Mouse (Mus musculus) small intestine, adult 2 months (tissue): ENCODE data around the gene Cep112. TPM values are rescaled to one million over a fixed set of nuclear protein-coding genes. Genes with fewer than 3 reads are reported as not detected.

Experiments
- H3K27ac ChIP-seq: fragments of 200-500 bp; 2 replicates; pipeline ENCODE4 v1.5.1; 2012; ENCODE audit warnings: low read depth, low read length, control low read depth, inconsistent platforms; ENCODE audit not compliant: insufficient read depth
- H3K27me3 ChIP-seq: fragments of 200-500 bp; 2 replicates; pipeline ENCODE4 v1.6.1; 2012; ENCODE audit warnings: mild to moderate bottlenecking, moderate library complexity, low read length, inconsistent platforms; ENCODE audit not compliant: control insufficient read depth, insufficient read depth
- H3K36me3 ChIP-seq: fragments of 200-500 bp; 2 replicates; pipeline ENCODE4 v1.6.1; 2012; ENCODE audit warnings: mild to moderate bottlenecking, low read length, control low read depth, inconsistent platforms; ENCODE audit not compliant: control insufficient read depth, insufficient read depth
- H3K4me1 ChIP-seq: fragments of 200-500 bp; 2 replicates; pipeline ENCODE4 v1.6.1; 2012; ENCODE audit warnings: low read length, inconsistent platforms, mixed read lengths; ENCODE audit not compliant: control insufficient read depth, insufficient read depth, insufficient read length
- H3K4me3 ChIP-seq: fragments of 200-500 bp; 2 replicates; pipeline ENCODE4 v1.5.1; 2012; ENCODE audit warnings: low read depth, mild to moderate bottlenecking, control low read depth, inconsistent platforms, low read length, moderate library complexity
- CTCF ChIP-seq: fragments of 200-500 bp; IDR thresholded peaks from 2 replicates; pipeline ENCODE4 v1.5.1; 2012; ENCODE audit warnings: low read depth, mild to moderate bottlenecking, control low read depth, inconsistent platforms, low read length, moderate library complexity, mixed read lengths; ENCODE audit not compliant: insufficient replicate concordance, insufficient read length; ENCODE audit errors: extremely low read depth
- POLR2A ChIP-seq: fragments of 200-500 bp; IDR thresholded peaks from 2 replicates; pipeline ENCODE4 v1.6.1; 2012; ENCODE audit warnings: low read depth, mild to moderate bottlenecking, control low read depth, inconsistent platforms, low read length, moderate library complexity
- WGBS: fragments of 180-500 bp; shearing (Covaris S2); methylation state at CpG from one replicate; pipeline ENCODE4 v1.1.7; 2018; 5-methylcytosine and 5-hydroxymethylcytosine counted together
- polyA plus RNA-seq: library from polyadenylated mRNA; depleted of rRNA; stranded (reverse); fragments of >200 nt; gene quantifications from 2 replicates; pipeline ENCODE4 v1.2.3, GENCODE M21; 2012

Cep112 gene
- polyA plus RNA-seq, 1 experiment = 0.19 TPM

DNA sequence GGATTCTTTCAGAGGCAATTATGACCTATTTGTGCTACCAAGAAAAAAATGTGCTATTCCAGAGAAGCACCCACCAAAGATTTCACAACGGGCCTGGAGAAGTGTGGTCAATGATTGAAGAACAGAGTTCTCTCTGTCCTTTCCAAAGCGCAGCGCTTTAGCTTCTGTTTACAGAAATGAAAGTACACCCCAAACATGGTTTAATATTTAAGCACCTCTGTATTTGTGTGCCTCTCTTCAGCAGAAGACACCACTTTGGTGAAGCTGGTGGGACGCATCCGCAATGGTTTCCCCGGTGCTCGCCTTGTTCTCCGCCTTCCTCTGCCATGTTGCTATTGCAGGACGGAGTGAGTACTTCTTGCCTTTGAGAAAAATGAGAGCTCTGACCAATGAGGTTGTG is 29.9 kb upstream of the Cep112 start:
- 75% methylated on average over 9 of the region's 9 CpGs for WGBS
- Histone ChIP-seq H3K27me3 (no peaks in the 10 kb centered on the region), H3K36me3 (no peaks in the 10 kb centered on the region), H3K4me3 (no peak overlapping the region), H3K4me1 (peaks cover 5% of the 10 kb centered on the region; the same call in 1 of the 2 replicates), H3K27ac (no peak overlapping the region)
- TF ChIP-seq CTCF (no peak), POLR2A (no peak)

DNA sequence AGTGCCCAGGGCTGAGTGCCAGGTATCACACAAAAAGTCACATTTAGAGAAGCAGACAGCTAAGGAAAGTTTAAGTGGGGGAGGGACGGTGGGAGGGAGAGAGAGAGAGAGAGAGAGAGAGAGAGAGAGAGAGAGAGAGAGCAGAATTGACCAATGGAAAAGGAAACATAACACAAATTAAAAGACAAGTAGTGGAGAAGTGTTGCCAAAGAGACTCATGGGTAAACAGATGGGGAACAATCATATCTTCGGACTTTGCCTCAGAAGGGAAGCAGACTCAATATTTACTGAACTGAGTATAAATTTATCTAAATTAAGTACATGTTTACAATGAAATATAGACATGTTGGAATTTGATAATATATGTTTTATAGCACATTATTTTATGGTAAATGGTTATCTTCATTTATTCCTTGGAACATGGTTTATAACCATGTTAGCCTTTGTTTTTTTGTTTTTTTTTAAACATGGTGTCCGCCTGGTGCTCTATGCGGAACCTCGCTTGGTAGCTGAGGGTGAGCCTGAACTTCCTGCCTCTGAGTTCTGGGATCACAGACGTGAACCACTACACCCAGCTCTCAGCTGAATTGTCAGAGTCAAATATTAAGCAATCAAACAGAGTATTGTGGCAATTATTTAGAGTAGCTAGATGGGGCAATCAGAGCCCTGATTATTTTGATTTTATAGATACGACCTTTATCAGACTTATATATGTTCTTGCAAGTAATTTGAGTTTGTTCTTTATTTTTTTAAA is 28.7 kb upstream of the Cep112 start:
- Histone ChIP-seq H3K27me3 (no peaks in the 10 kb centered on the region), H3K36me3 (no peaks in the 10 kb centered on the region), H3K4me3 (no peak overlapping the region), H3K4me1 (peaks cover 5% of the 10 kb centered on the region; the same call in 1 of the 2 replicates), H3K27ac (no peak overlapping the region; the same call in 1 of the 2 replicates)
- TF ChIP-seq CTCF (no peak), POLR2A (no peak)
- 23% methylated on average over 7 of the region's 7 CpGs for WGBS

DNA sequence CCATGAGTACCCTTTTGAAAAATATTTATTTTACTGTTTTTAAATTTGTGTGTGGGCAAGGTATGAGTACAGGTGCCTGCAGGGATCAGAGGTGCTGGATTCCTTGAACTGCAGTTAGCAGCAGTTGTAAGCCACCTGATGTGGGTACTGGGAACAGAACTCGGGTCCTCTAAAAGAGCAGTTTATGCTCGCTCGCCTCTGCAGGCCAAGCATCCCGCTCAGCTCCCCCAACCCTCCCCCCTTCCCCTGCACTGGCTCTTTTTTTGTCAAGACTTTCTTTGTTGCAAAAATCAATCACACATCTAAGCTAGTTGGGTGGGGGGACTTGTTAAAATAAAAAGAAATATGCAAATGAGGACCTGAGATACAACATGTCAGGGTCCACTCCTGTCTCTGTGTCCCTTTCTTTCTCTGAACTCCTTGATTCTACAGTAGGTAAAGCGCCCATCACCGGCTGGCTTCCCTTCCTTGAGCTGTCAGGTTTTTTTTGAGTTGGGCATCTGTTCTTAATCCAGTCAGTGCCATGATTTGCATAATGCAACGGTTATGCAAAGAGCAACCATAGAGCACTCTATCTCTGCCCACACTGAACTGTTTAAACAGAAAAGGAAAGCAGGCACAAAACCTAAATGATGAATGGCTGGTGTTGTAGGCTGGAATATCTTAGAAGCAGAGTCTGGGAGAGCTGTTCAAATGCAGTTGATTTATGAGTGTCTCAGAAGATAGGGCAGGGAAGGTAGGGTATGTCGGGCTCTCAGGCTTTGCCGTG is 14.9 kb upstream of the Cep112 start:
- WGBS = 75% methylated on average over 8 of the region's 9 CpGs
- no peak overlapping the region for H3K27ac ChIP-seq

DNA sequence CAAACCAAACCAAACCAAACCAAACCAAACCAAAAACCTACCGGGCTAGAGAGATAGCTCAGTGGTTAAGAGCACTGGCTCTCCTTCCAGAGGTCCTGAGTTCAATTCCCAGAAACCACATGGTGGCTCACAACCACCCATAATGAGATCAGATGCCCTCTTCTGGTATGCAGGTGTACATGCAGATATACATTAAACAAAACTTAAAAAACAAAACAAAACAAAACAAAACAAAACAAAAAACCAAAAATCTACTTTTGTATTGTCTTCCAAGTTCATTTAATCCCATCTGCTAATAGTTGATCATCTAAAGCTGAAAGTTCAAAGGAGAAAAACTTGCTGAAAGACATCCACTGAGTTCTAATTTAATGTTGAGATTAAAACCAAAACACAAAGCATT is 8.6 kb upstream of the Cep112 start:
- Histone ChIP-seq H3K27ac (no peak overlapping the region), H3K4me1 (no peaks in the 10 kb centered on the region), H3K4me3 (no peak overlapping the region), H3K36me3 (no peaks in the 10 kb centered on the region), H3K27me3 (no peaks in the 10 kb centered on the region)
- TF ChIP-seq CTCF (no peak), POLR2A (no peak)
- WGBS = 90% methylated on average over 1 of the region's 1 CpGs

More for the DNA sequence above, 14.9 kb upstream of the Cep112 start:
- Histone ChIP-seq H3K4me1 (no peaks in the 10 kb centered on the region), H3K36me3 (no peaks in the 10 kb centered on the region), H3K27me3 (no peaks in the 10 kb centered on the region), H3K4me3 (no peak overlapping the region)
- no peak for TF ChIP-seq CTCF
- no peak for TF ChIP-seq POLR2A

DNA sequence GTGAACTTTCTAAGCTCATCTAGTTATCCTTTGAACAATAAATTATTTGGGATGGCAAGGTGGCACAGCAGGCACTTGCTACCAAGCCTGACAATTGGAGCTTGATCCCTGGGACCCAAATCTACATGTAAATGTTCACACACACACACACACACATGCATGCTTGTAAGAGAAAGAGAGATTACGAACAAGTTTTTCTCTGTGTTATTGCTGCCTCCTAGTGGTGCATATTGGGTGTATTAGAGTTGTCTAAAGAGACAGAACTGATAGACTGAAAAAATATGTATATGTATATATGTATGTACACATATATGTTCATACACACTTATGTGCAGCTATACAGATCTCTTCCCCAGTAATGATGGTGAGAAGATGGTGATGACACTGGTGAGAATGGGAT is 6.5 kb upstream of the Cep112 start:
- Histone ChIP-seq H3K27me3 (no peaks in the 10 kb centered on the region), H3K4me3 (no peak overlapping the region), H3K4me1 (no peaks in the 10 kb centered on the region), H3K27ac (no peak overlapping the region), H3K36me3 (no peaks in the 10 kb centered on the region)
- TF ChIP-seq POLR2A = no peak
- peak; percentile 19; the same call in 1 of the 2 replicates for TF ChIP-seq CTCF
- WGBS = 16% methylated on average over 1 of the region's 1 CpGs

DNA sequence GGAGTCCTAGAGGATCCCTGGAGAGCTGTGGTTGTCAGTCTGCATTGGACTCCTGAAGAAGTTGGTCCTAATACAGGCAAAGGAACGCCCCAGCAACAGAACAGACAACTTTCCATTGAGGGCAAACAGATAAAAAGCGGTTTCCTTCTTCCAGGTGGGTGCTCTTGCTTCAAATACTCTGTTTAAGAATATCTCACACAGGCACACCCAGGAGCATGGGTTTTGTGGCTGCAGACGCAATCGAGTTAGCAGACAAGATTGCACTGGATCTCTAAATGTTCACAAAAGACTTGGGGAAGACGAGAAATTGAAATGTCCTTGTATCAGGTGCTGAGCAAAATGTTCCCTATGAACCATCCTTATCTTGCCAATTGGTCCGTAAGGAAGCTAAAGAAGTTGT is 5.8 kb upstream of the Cep112 start:
- WGBS = 69% methylated on average over 6 of the region's 6 CpGs
- no peaks in the 10 kb centered on the region for H3K36me3 ChIP-seq
- TF ChIP-seq CTCF (no peak), POLR2A (no peak)
- no peaks in the 10 kb centered on the region for H3K4me1 ChIP-seq
- no peaks in the 10 kb centered on the region for H3K27me3 ChIP-seq
- no peak overlapping the region for H3K27ac ChIP-seq
- no peak overlapping the region for H3K4me3 ChIP-seq

DNA sequence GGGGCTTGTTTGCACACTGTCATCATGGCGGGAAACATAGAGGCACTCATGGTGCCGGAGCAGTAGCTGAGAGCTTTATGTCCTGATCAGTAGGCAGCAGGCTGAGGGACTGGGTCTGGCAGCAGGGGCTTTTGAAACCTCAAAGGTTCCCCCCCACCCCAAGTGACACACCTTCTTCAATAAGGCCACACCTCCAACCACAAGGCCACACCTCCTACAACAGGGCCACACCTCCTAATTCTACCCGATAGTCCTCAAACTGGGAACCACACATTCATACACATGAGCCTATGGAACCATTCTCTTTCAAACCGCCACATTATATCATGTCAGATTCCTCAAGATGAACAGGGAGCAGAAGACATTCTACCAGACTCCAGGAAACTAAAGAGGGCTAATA is 4.2 kb upstream of the Cep112 start:
- 45% methylated on average over 4 of the region's 4 CpGs for WGBS
- no peak overlapping the region for H3K4me3 ChIP-seq

More for the DNA sequence above, 4.2 kb upstream of the Cep112 start:
- peaks cover 10% of the 10 kb centered on the region for H3K4me1 ChIP-seq
- H3K27ac ChIP-seq = no peak overlapping the region
- TF ChIP-seq POLR2A (no peak), CTCF (no peak)
- H3K27me3 ChIP-seq = no peaks in the 10 kb centered on the region
- no peaks in the 10 kb centered on the region for H3K36me3 ChIP-seq
